Mouse (Mus musculus): ENCODE measurements at regions not wholly inside any gene's neighbourhood (a gene's known extent, or its start where the extent isn't known, plus 50 kb on each side); places are given as distances from the start of the nearest gene placed in this dataset.
A peak's percentile ranks its signal among the peaks of the same experiment; 100 is the strongest.

DNA sequence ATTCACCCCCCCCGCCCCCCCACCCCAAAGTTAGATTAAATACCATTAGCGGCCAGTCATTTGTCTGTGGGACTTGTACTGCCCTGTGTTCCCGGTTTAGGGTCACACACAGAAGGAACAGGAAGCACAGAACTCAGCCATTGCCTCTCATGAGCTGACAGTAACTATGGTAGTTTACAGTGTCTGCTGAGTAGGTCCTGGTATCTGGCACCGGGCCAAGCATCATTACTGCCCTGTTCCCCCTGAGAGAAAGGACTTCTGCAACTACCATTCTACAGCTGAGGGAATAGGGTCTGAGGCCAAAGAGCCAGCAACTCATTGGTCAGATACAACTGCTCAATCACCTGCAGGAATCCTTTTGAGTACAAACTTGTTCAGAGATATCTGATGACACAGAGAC, 111.4 kb upstream of the Jun start:
- no peak overlapping the region for H3K4me3 ChIP-seq (ENCODE audit: low read depth, low read length)
- TF ChIP-seq EP300 (optimal IDR thresholded peaks at IDR 0.05) (no peak), CTCF (IDR thresholded peaks at IDR 0.05; ENCODE audit: low read depth) (no peak)
- H3K9ac ChIP-seq (ENCODE audit: low read length): no peak overlapping the region
- no peak for ATAC-seq (ENCODE audit: low FRiP score, low TSS enrichment)
- H3K36me3 ChIP-seq (ENCODE audit: control insufficient read depth, insufficient read depth, low read length): no peaks in the 10 kb centered on the region
- no peaks in the 10 kb centered on the region for H3K9me3 ChIP-seq (ENCODE audit: control insufficient read depth, low read length)
- no peaks in the 10 kb centered on the region for H3K27me3 ChIP-seq (ENCODE audit: control insufficient read depth, insufficient read depth, low read length)
- 47% methylated on average over 4 of the region's 4 CpGs for WGBS
- 0 out of 2 replicates have a peak, but pooled peaks cover 7% of the 10 kb centered on the region for H3K4me1 ChIP-seq (replicated peaks; ENCODE audit: control insufficient read depth, insufficient read depth)
- peak; percentile 20 for DNase-seq (ENCODE audit: low spot score)
- H3K4me2 ChIP-seq (replicated peaks; ENCODE audit: low read depth): no peak overlapping the region
- no peak overlapping the region for H3K27ac ChIP-seq (replicated peaks)

DNA sequence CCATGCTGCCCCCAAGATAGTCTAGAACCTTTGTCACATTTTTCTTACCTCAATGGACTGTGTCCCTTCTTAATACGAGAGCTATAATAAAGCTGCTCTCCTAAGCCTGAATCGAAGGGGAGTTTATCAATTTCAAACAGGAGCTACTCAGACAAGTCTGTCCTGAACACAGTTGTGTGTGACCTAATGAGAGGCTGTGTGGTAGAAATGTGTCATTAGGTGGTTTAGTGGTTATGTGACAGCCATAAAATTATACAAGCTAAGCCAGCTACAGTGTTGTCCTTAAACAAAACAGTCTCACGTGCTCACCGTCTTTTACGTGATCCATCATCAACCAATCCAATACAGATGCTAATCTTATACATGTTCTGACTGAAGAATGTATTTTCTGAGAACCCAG, 114.5 kb upstream of the Jun start:
- Histone ChIP-seq H3K9me3 (ENCODE audit: control insufficient read depth, low read length) (no peaks in the 10 kb centered on the region), H3K4me2 (replicated peaks; ENCODE audit: low read depth) (no peak overlapping the region), H3K36me3 (ENCODE audit: control insufficient read depth, insufficient read depth, low read length) (no peaks in the 10 kb centered on the region), H3K27me3 (ENCODE audit: control insufficient read depth, insufficient read depth, low read length) (no peaks in the 10 kb centered on the region), H3K4me3 (ENCODE audit: low read depth, low read length) (no peak overlapping the region), H3K4me1 (replicated peaks; ENCODE audit: control insufficient read depth, insufficient read depth) (no peaks in the 10 kb centered on the region), H3K9ac (ENCODE audit: low read length) (no peak overlapping the region), H3K27ac (replicated peaks) (no peak overlapping the region)
- DNase-seq (ENCODE audit: low spot score) (no peak), ATAC-seq (ENCODE audit: low FRiP score, low TSS enrichment) (no peak)
- WGBS: 51% methylated on average over 5 of the region's 5 CpGs
- TF ChIP-seq EP300 (optimal IDR thresholded peaks at IDR 0.05) (no peak), CTCF (IDR thresholded peaks at IDR 0.05; ENCODE audit: low read depth) (no peak)

DNA sequence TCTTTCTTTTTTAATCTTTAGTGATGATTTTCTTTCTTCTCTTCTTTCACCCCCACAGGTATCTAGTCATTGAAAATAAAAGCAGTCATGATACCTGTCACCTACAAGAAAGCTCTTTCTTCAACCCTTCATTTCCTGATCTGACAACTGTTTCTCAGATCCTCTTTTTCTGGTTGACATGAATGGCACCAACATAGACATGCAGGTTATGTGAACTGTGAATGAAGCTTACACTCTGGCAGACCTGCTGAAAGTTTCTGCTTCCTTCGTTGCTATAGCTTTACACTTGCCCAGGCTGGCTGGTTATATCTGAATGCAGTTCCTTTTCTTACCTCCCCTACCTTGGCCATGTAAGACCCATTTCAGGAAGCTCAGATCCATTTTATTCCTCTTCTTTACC, 115.2 kb upstream of the Jun start:
- no peaks in the 10 kb centered on the region for H3K36me3 ChIP-seq (ENCODE audit: control insufficient read depth, insufficient read depth, low read length)
- TF ChIP-seq CTCF (IDR thresholded peaks at IDR 0.05; ENCODE audit: low read depth) (no peak), EP300 (optimal IDR thresholded peaks at IDR 0.05) (no peak)
- no peak overlapping the region for H3K4me3 ChIP-seq (ENCODE audit: low read depth, low read length)
- H3K9ac ChIP-seq (ENCODE audit: low read length): no peak overlapping the region
- DNase-seq (ENCODE audit: low spot score): no peak
- no peak overlapping the region for H3K4me2 ChIP-seq (replicated peaks; ENCODE audit: low read depth)
- H3K9me3 ChIP-seq (ENCODE audit: control insufficient read depth, low read length): no peaks in the 10 kb centered on the region
- ATAC-seq (ENCODE audit: low FRiP score, low TSS enrichment): no peak
- WGBS: 81% methylated on average over 1 of the region's 1 CpGs
- H3K4me1 ChIP-seq (replicated peaks; ENCODE audit: control insufficient read depth, insufficient read depth): no peaks in the 10 kb centered on the region
- H3K27ac ChIP-seq (replicated peaks): no peak overlapping the region
- no peaks in the 10 kb centered on the region for H3K27me3 ChIP-seq (ENCODE audit: control insufficient read depth, insufficient read depth, low read length)

DNA sequence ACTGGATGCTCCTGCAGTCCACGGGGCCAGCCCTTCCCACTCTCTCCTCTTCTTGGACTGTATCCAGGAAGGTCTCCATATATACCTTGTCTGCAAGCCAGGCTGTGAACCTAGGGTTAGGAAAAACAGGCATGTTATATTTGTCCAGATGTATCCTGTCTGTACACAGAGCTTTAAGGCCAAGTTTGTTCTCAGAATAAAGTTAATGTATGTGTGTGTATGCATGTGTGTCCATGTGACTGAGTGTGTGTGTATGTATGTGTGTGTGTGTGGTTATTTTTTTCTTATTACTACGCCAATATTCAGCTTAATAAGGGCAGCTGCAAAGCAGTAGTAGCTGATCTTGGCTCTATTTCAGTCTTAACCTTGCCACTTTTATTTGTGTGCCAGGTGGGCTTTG, 117.7 kb upstream of the Jun start:
- Histone ChIP-seq H3K4me2 (replicated peaks; ENCODE audit: low read depth) (no peak overlapping the region), H3K36me3 (ENCODE audit: control insufficient read depth, insufficient read depth, low read length) (no peaks in the 10 kb centered on the region), H3K27ac (replicated peaks) (no peak overlapping the region), H3K9me3 (ENCODE audit: control insufficient read depth, low read length) (no peaks in the 10 kb centered on the region), H3K4me3 (ENCODE audit: low read depth, low read length) (no peak overlapping the region), H3K4me1 (replicated peaks; ENCODE audit: control insufficient read depth, insufficient read depth) (no peaks in the 10 kb centered on the region), H3K27me3 (ENCODE audit: control insufficient read depth, insufficient read depth, low read length) (no peaks in the 10 kb centered on the region), H3K9ac (ENCODE audit: low read length) (no peak overlapping the region)
- TF ChIP-seq CTCF (IDR thresholded peaks at IDR 0.05; ENCODE audit: low read depth) (no peak), EP300 (optimal IDR thresholded peaks at IDR 0.05) (no peak)
- ATAC-seq (ENCODE audit: low FRiP score, low TSS enrichment) (no peak), DNase-seq (ENCODE audit: low spot score) (no peak)
- WGBS: 39% methylated on average over 2 of the region's 2 CpGs

DNA sequence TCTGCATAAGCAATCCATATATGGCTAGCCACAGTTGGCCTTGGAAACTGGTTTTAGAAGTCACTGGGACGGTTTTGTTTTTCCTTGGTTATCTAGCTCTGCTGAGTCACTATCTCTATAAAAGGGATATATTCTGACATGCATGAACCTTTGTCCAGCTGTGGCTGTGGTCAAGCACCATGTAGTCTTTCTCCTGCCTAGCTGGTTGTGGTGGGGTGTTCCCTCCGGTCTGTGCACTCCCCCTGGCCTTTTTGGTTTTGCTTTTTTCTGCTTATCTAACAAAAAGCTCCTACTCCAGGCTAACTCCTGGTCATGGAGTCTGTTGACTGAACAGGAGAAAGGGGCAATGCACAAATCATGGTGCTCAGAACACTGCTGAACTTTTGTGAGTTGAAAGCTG, 125.7 kb upstream of the Jun start:
- H3K4me2 ChIP-seq (replicated peaks; ENCODE audit: low read depth): no peak overlapping the region
- no peaks in the 10 kb centered on the region for H3K4me1 ChIP-seq (replicated peaks; ENCODE audit: control insufficient read depth, insufficient read depth)
- no peak overlapping the region for H3K27ac ChIP-seq (replicated peaks)
- no peaks in the 10 kb centered on the region for H3K36me3 ChIP-seq (ENCODE audit: control insufficient read depth, insufficient read depth, low read length)
- H3K9me3 ChIP-seq (ENCODE audit: control insufficient read depth, low read length): no peaks in the 10 kb centered on the region
- H3K27me3 ChIP-seq (ENCODE audit: control insufficient read depth, insufficient read depth, low read length): no peaks in the 10 kb centered on the region
- no peak overlapping the region for H3K9ac ChIP-seq (ENCODE audit: low read length)
- DNase-seq (ENCODE audit: low spot score) (no peak), ATAC-seq (ENCODE audit: low FRiP score, low TSS enrichment) (peak; percentile 32; the same call in 1 of the 2 replicates)
- TF ChIP-seq CTCF (IDR thresholded peaks at IDR 0.05; ENCODE audit: low read depth) (no peak), EP300 (optimal IDR thresholded peaks at IDR 0.05) (no peak)
- no peak overlapping the region for H3K4me3 ChIP-seq (ENCODE audit: low read depth, low read length)
- WGBS: 66% methylated on average over 2 of the region's 2 CpGs

DNA sequence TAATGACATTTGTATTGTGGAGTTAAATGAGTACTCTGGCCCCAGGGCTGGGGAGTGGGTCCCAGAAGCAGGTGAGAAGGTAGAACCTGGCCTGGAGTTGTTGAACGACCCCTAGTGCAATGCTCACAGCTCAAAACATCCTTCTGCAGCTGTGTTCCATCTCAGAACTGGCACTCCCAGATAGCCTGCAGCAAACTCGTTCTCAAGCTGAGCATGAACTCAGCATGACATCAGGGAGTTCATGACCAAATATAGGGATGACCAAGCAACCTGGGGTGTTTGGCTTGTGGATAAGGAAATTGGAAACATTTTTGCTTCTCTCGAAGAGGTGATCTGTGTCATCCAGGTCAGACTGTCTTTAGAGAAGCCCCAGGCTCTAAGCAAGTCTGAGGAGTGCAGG, 126.4 kb upstream of the Jun start:
- H3K27ac ChIP-seq (replicated peaks): no peak overlapping the region
- no peaks in the 10 kb centered on the region for H3K4me1 ChIP-seq (replicated peaks; ENCODE audit: control insufficient read depth, insufficient read depth)
- no peak overlapping the region for H3K4me3 ChIP-seq (ENCODE audit: low read depth, low read length)
- H3K9ac ChIP-seq (ENCODE audit: low read length): no peak overlapping the region
- no peaks in the 10 kb centered on the region for H3K9me3 ChIP-seq (ENCODE audit: control insufficient read depth, low read length)
- H3K27me3 ChIP-seq (ENCODE audit: control insufficient read depth, insufficient read depth, low read length): no peaks in the 10 kb centered on the region
- 0 out of 2 replicates have a peak, but pooled peaks have one; percentile 45 for ATAC-seq (ENCODE audit: low FRiP score, low TSS enrichment)
- no peaks in the 10 kb centered on the region for H3K36me3 ChIP-seq (ENCODE audit: control insufficient read depth, insufficient read depth, low read length)
- DNase-seq (ENCODE audit: low spot score): no peak
- TF ChIP-seq EP300 (optimal IDR thresholded peaks at IDR 0.05) (no peak), CTCF (IDR thresholded peaks at IDR 0.05; ENCODE audit: low read depth) (no peak)
- H3K4me2 ChIP-seq (replicated peaks; ENCODE audit: low read depth): no peak overlapping the region
- 35% methylated on average over 3 of the region's 3 CpGs for WGBS
